Mouse (Mus musculus) embryo, embryonic 9.5 days (tissue): ENCODE data around the gene Fbln7.

Experiments used
- DNase-seq: peaks from one replicate; pipeline ENCODE4 v3.0.0-alpha.2; 2017; ENCODE audit errors: extremely low spot score

The Fbln7 gene

DNA sequence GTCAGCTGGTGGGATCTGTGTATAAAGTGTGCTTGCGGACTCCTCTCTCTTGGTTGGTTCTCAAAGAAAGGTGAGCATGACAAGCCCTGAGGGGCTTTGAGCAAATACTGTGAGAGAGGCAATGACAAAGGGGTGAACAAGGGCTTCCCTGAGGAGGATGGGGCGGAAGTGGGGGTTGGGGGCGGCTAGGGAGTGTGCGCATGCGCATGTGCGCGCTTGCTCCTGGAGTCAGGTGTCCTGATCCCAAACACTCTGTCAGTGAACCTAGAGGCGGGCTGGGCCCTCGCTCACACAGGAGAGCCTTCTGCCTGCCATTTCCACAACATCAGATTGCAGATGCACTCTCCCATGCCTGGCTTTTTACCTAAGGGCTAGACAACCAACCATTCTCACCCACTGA, 9.5 kb downstream of the Fbln7 start:
- DNase-seq = no peak

DNA sequence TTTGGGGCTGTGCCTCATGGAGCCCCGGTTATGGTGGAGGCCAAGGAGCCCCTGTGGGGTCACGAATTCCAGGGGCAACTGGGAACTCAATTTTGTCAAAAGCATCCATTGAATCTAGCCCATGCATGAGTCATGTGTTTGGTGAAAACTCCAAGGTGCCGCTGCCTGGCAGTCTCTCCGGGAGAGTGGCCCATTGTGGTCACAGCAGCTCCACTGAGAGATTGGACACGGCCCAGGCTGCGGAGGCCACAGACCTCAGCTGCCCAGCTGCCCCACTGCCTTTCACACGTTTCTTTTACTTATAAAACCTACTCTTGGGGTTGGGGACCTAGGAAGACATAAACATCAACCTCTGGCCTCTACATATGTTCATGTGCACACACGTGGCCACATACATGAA, 12.7 kb downstream of the Fbln7 start:
- no peak for DNase-seq

DNA sequence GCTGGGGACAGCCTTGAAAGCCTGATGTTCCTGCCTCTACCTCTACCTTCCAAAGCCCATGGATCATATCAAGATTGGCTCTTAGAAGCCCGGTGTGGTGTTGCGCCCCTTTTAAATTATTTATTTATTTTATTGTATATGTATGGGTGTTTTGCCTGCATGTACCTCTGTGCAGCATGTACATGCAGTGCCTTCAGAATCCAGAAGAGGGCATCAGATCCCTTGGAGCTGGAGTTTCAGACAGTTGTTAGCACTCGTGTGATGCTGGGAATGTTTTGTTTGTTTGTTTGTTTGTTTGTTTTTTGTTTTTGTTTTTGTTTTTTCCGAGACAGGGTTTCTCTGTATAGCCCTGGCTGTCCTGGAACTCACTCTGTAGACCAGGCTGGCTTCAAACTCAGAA, 18.5 kb downstream of the Fbln7 start:
- DNase-seq = no peak

DNA sequence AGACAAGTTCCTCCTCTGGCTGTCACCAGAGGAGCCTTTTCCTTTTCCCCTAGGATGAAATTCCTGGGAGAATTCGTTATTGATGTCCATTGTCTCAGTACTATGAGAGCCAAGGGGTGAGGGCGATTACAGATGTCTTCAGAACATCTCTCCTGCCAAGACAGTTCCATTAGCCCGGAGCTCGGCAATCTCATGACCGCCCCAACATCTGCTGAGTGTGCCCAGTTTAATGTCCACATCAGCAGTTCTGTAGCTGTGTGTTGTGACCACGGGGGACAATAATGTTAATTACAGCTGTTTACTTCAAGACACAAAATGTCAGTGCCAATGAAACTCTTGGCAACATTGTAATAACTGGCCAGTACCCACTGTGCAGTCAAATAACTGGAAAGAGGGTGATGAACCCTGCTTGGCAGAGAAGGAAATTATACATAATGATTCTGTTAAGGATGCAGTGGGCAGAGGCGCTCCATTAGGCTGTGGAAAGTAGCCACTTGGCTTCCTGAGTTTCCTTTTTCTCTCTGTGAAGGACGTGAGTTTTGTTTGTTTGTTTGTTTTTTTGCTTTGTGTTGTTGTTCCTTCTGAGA, 22.5 kb downstream of the Fbln7 start:
- DNase-seq = no peak

DNA sequence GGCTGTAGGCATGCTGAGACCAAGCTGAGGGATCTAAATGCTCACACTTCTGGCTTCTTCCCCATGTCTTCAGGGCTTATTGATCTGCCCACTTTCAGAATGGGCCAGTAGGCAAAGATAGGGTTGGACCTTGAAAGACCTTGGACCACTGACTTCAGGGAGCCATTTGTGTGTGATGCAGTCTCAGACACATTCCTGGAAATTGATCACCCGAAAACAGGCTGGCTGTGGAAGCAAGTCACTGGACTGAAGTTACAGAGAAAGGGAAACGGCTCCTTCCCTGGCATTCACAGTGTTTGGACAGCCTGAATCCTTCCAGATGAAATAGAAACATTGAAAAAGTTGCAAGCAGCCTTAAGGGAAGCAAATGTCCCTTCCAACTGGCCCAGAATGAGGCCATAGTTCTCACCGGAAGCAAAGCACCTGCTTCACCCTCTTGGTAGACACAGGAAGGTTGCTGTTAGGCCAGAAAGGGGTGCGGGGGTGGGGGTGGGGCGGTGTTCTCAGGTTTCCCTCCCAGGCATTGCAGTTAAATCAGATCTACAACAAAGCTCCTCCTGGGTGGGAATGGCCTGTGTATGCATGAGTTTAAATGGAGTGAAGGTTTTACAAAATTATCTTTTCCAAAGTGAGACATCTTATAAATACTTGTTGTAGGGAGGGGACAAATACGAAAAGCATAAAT, 25.2 kb downstream of the Fbln7 start:
- DNase-seq = no peak

GRCm38 (mm10) chr2:128890661-128891335, 28.0 kb downstream of the Fbln7 start:
- no peak for DNase-seq

DNA sequence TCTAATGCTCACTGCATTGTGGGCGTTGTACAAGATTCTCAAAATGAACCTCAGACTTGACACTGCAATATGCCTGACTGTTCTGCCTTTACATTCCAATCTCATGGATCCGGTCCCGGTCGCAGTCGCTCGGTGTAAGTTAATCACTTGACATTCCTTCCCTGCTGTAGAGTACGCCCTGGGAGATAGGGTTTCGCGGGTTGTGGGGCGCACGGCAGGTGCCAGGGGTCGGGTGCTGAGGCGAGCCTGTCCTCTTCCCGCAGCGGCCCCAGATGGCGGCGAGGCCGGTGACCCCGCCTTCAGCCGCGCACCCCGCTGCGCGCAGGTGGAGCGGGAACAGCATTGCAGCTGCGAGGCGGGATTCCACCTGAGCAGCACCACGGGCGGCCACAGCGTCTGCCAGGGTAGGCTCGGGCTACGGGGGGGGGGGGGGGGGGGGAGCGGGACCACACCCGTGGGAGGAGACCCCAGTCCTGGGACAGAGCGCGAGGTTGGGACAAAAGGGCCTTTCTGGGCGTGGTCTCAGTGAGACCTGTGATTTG, 29.5 kb downstream of the Fbln7 start:
- peak; percentile 23 for DNase-seq

DNA sequence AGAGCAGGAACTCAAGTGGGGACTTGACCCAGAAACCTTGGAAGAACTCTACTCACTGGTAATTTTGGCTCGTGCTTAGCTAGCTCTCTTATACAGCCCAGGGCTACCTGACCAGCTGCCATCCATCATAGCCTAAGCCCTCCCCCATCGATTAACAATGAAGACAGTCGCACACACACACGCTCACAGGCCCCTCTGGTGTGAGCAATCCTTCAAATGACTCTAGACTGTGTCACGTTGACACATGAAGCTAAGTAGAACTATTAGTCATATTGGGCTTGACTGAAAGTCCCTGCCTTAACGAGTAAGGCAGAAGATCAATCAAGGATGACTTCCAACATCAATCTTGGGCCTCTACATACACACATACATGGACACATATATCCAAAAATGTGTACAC, 40.1 kb downstream of the Fbln7 start:
- no peak for DNase-seq

GRCm38 (mm10) chr2:128903661-128904060, 40.9 kb downstream of the Fbln7 start:
- no peak for DNase-seq

- no peak for DNase-seq
These were observed 52.2 kb downstream of the Fbln7 start for GRCm38 (mm10) chr2:128914978-128915377.

DNA sequence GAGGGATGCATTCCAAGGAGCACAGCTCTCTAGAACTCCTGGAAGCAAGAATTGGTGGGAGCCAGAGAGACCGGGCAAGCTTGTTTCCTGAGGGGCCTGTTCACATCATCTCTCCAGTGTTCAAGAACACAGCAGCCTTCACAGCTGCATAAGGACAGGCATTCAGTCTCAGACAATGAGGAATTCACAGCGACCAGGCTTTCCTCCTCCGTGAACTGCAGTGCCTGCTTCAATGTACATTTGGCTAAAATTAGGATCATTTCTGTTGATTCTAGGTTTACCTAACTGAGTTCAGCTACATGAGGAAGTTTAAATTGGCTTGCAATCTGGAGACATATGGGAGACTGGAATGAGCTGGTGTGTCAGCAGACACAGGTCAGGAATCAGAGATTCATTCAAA, 53.7 kb downstream of the Fbln7 start:
- no peak for DNase-seq

GRCm38 (mm10) chr2:128924799-128925198, 62.0 kb downstream of the Fbln7 start:
- no peak for DNase-seq

GRCm38 (mm10) chr2:128928446-128928845, 65.7 kb downstream of the Fbln7 start:
- DNase-seq = no peak

DNA sequence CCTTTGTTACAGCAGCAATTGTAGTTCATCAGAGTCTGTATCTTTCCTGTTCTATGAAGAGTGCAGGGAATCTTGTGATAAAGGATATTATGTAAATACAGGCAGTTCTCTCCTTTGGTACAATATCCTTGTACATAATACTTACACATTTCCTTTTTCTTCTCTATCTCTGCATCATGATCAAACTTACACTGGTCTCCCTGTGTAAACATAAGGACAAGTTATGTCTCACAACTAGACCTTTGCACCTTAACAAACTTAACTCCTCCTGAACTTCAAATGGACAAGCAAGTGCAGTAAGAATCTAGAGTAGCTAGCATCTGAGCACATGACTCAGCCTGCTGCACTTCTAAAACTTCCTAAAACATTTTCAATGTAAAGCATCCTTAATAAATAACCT, 67.9 kb downstream of the Fbln7 start:
- no peak for DNase-seq

DNA sequence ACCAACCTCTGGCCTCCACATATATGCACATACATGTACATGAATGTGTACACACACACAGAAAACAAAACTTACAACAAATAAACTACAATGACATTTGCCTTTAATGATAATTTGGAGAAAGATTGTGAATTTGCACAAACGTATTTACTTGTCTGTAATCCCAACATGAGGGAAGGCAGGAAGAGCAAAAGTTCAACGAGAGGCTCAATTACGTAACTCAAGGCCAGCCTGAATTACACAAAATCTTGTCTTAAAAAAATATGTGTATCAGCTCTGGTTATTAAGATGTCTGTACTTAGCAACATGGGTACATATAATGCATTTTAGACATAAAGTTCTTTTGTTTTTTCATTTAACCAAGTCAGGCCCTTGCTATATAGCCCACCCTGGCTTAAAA, 73.5 kb downstream of the Fbln7 start:
- no peak for DNase-seq

DNA sequence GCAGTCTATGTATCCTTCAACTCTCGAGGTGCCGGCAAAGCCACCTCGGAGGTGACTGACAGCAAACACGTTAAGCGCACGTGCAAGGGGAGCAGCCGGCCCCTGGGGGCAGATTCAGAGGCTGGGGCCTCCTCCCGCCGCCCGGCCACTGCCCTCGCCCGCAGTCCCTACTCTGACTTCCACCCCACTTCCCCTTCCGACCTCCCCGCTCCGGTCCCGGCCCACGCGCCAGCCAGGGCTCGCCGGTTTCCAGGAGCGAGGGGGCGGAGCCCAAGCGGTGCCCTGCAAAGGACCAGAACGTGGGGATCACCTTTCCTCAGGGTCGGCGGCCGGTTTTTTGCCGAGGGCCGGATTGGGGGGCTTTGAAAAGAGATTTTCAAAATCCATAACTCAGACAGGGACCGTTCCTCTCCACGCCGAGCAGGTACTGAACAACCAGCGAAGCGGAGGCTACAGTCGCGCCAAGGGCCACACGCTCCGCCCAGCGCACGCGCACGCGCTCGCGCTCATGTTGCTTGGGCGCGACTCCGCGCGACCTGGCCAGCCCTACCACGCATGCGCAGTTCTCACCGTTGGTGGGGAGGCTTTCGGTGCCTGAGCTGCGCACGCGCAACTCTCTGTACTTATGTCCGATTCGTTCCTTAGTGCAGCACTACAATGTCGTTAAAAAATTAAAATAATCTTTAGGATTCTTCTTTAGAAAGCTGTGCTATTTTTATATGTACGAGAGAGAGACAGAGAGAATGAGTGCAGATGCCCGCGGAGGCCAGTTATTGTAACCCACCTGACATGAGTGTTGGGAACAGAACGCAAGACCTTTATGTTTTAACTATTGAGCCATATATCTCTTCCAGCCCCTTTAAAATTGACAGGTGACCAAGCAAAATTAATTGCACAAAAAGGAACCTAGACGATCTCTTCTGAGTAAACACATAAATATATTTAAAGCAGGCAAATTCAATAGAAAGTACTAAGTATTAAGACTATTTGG, 81.1 kb downstream of the Fbln7 start, which contains the start of gene Zc3h8:
Gene Zc3h8 (minus strand): TSS at position 540 of the 991 bp plus-strand sequence.
- DNase-seq = peak; percentile 96
